9 mouse cellular contexts compared by ENCODE assay signal in genomic region chr19:10869886-10870527, GRCm38 (mm10). TPM values are rescaled to one million over a fixed set of nuclear protein-coding genes. Genes with fewer than 3 reads are reported as not detected.
DNase-seq lines count a peak whose midpoint lies in the region; ATAC-seq and TF ChIP-seq lines count a peak whose summit lies in the region.
"Had no signal": no experiment of that assay in that cellular context is flagged by ENCODE, and none has a peak within 500 bp of the region (broad histone marks: within the 10 kb centered on the region; RNA-seq: fewer than 3 reads in every experiment).

TSS of gene Tmem132a (minus strand) at chr19:10869940.

- H3K4me3 ChIP-seq in brown adipose tissue, adult 24 weeks (ENCODE audit: insufficient read depth, low read depth, low read length) = peak within 1 kb of the TSS; percentile 76
- peak within 1 kb of the TSS; percentile 70 for H3K4me3 ChIP-seq in heart, embryonic 11.5 days (ENCODE audit: low read depth, low read length)
- H3K4me3 ChIP-seq in kidney, postnatal 0 days (replicated peaks; ENCODE audit: low read depth, low read length) = peak within 1 kb of the TSS; percentile 68
- peak within 1 kb of the TSS; percentile 85 for H3K4me3 ChIP-seq in lung, embryonic 14.5 days (ENCODE audit: low read depth, low read length)

- H3K27ac ChIP-seq in brown adipose tissue, adult 24 weeks (replicated peaks; ENCODE audit: low read depth, low read length) = no peak within 1 kb of the TSS
- peak within 1 kb of the TSS; percentile 52; the same call in 1 of the 2 replicates for H3K27ac ChIP-seq in heart, embryonic 11.5 days (ENCODE audit: low read depth, low read length)
- peak within 1 kb of the TSS; percentile 74; the same call in 1 of the 2 replicates for H3K27ac ChIP-seq in kidney, postnatal 0 days
- H3K27ac ChIP-seq in lung, embryonic 14.5 days (ENCODE audit: low read depth) = peak within 1 kb of the TSS; percentile 80

- peaks cover 41% of the 10 kb centered on the region for H3K36me3 ChIP-seq in heart, embryonic 11.5 days (ENCODE audit: control insufficient read depth, insufficient read depth, low read length)
- peaks cover 41% of the 10 kb centered on the region for H3K36me3 ChIP-seq in kidney, postnatal 0 days (ENCODE audit: insufficient read depth, low read length)
- H3K36me3 ChIP-seq in lung, embryonic 14.5 days (ENCODE audit: insufficient read depth) = peaks cover 56% of the 10 kb centered on the region

- 4% methylated on average over 8 of the region's 8 CpGs for WGBS in heart, embryonic 11.5 days (ENCODE audit: insufficient replicate concordance)
- WGBS in kidney, postnatal 0 days = 4% methylated on average over 8 of the region's 8 CpGs
- WGBS in lung, embryonic 14.5 days = 3% methylated on average over 8 of the region's 8 CpGs

- H3K9ac ChIP-seq in heart, embryonic 11.5 days (ENCODE audit: low read depth, low read length) = peak within 1 kb of the TSS; percentile 87
- peak within 1 kb of the TSS; percentile 74 for H3K9ac ChIP-seq in kidney, postnatal 0 days (ENCODE audit: low read depth, low read length)
- peak within 1 kb of the TSS; percentile 89 for H3K9ac ChIP-seq in lung, embryonic 14.5 days

- peaks cover 4% of the 10 kb centered on the region; the same call in 1 of the 2 replicates for H3K4me1 ChIP-seq in brown adipose tissue, adult 24 weeks (ENCODE audit: control insufficient read depth, insufficient read depth, insufficient read length, low read length)
- H3K4me1 ChIP-seq in heart, embryonic 11.5 days (ENCODE audit: control insufficient read depth, insufficient read depth, low read length) = peaks cover 15% of the 10 kb centered on the region
- peaks cover 14% of the 10 kb centered on the region for H3K4me1 ChIP-seq in kidney, postnatal 0 days (replicated peaks; ENCODE audit: insufficient read depth, low read length)
- 0 out of 2 replicates have a peak, but pooled peaks cover 7% of the 10 kb centered on the region for H3K4me1 ChIP-seq in lung, embryonic 14.5 days (ENCODE audit: insufficient read depth)

- TF ChIP-seq CTCF in kidney, postnatal 0 days (IDR thresholded peaks at IDR 0.05; ENCODE audit: low read depth) = no peak; the same call in 1 of the 2 replicates
- no peak for TF ChIP-seq CTCF in lung, embryonic 14.5 days (IDR thresholded peaks at IDR 0.05; ENCODE audit: low read depth)

- H3K27me3 ChIP-seq in heart, embryonic 11.5 days (ENCODE audit: control insufficient read depth, insufficient read depth, low read length) = no peaks in the 10 kb centered on the region
- no peaks in the 10 kb centered on the region for H3K27me3 ChIP-seq in kidney, postnatal 0 days (ENCODE audit: insufficient read depth, low read length)
- no peaks in the 10 kb centered on the region for H3K27me3 ChIP-seq in lung, embryonic 14.5 days (ENCODE audit: insufficient read depth, low read length)

- no peak for ATAC-seq in heart, embryonic 11.5 days (replicated peaks; ENCODE audit: insufficient number of reproducible peaks, low FRiP score, low TSS enrichment)
- no peak; the same call in 1 of the 2 replicates for ATAC-seq in kidney, postnatal 0 days (replicated peaks; ENCODE audit: low FRiP score, low read depth)
- ATAC-seq in lung, embryonic 14.5 days (ENCODE audit: insufficient read depth) = peak; percentile 56

- peaks cover 2% of the 10 kb centered on the region; the same call in 1 of the 2 replicates for H3K9me3 ChIP-seq in heart, embryonic 11.5 days (replicated peaks; ENCODE audit: control insufficient read depth, low read length)
- H3K9me3 ChIP-seq in kidney, postnatal 0 days (replicated peaks; ENCODE audit: low read length) = no peaks in the 10 kb centered on the region
- no peaks in the 10 kb centered on the region for H3K9me3 ChIP-seq in lung, embryonic 14.5 days (ENCODE audit: low read depth, low read length)

- DNase-seq in gastrocnemius, postnatal 4 days (ENCODE audit: low spot score in 2 of 2) = no peak
- no peak for DNase-seq in gastrocnemius, adult 18-20 months (ENCODE audit: low spot score)
- peak; percentile 5 for DNase-seq in kidney, postnatal 0 days (ENCODE audit: low spot score)
- peak; percentile 74 for DNase-seq in lung, embryonic 14.5 days
- DNase-seq in retina, postnatal 1 day = no peak
- DNase-seq in frontal cortex, postnatal 36 days (ENCODE audit: low spot score in 2 of 2) = no peak

- H3K4me2 ChIP-seq in heart, embryonic 11.5 days = peak within 1 kb of the TSS; percentile 80
- H3K4me2 ChIP-seq in kidney, postnatal 0 days (ENCODE audit: low read length) = peak within 1 kb of the TSS; percentile 77
- H3K4me2 ChIP-seq in lung, embryonic 14.5 days = peak within 1 kb of the TSS; percentile 83

RNA-seq across cellular contexts. Expression of gene Tmem132a, which starts in this region (rescaled TPM):
- total RNA-seq in gastrocnemius, postnatal 4 days (2021) = 10 to 100 TPM; 47.1 to 56.1 TPM
- 1 to 10 TPM; 3.0 to 3.4 TPM for total RNA-seq in gastrocnemius, adult 18-20 months (2021)
- 1.7 and 2.1 TPM in 2 replicates for polyA plus RNA-seq in brown adipose tissue, adult 24 weeks (2012; ENCODE audit: insufficient read depth, insufficient read length, missing spikeins)
- 35.5 and 37.2 TPM in 2 replicates for polyA plus RNA-seq in heart, embryonic 11.5 days (2014; fragmentation: Nextera tagmentation; extraction: Ambion mirVana)
- 43.5 and 45.0 TPM in 2 replicates for polyA plus RNA-seq in kidney, postnatal 0 days (2015; fragmentation: Nextera tagmentation; extraction: Ambion mirVana)
- polyA plus RNA-seq in lung, embryonic 14.5 days (2014; fragmentation: Nextera tagmentation; extraction: Ambion mirVana) = 68.7 and 80.2 TPM in 2 replicates
- total RNA-seq: MEL had no signal

Comparison
In these comparisons a context has a peak if more than half of its experiments do, and no peak if none do; other contexts are left out.
1. RNA of gene Tmem132a (total RNA-seq): 47.1 to 56.1 TPM in gastrocnemius, postnatal 4 days; 3.0 to 3.4 TPM in gastrocnemius, adult 18-20 months; every median in the first group is over 10 times any median in the second.
2. RNA of gene Tmem132a (polyA plus RNA-seq): 68.7 to 80.2 TPM in lung, embryonic 14.5 days, 43.5 to 45.0 TPM in kidney, postnatal 0 days and 35.5 to 37.2 TPM in heart, embryonic 11.5 days; 1.7 to 2.1 TPM in brown adipose tissue, adult 24 weeks; every median in the first group is over 10 times any median in the second.
3. DNase-seq: peak in kidney, postnatal 0 days (single experiment) and lung, embryonic 14.5 days (single experiment); none in gastrocnemius, postnatal 4 days (0 of 2), gastrocnemius, adult 18-20 months (single experiment), retina, postnatal 1 day (single experiment) and frontal cortex, postnatal 36 days (0 of 2).
4. Peak in every context shown above with its lines, with median percentiles within 50 percentile points of each other: H3K4me3 ChIP-seq, H3K4me2 ChIP-seq and H3K9ac ChIP-seq.